Mouse (Mus musculus) neural tube, embryonic 11.5 days (tissue): Measurements from ENCODE around the gene Trim16. TPM values are rescaled to one million over a fixed set of nuclear protein-coding genes. Genes with fewer than 3 reads are reported as not detected.

ENCODE experiments used
- ATAC-seq: fragments of 200-750 bp; cut with Nextera tagmentation; 2 replicates; pipeline ENCODE4 v1.8.0; 2017; ENCODE audit warnings: moderate number of reproducible peaks, mild to moderate bottlenecking, moderate TSS enrichment, moderate library complexity; ENCODE audit not compliant: insufficient read depth, low FRiP score, low TSS enrichment
- DNase-seq: peaks from one replicate; pipeline ENCODE4 v3.0.0-alpha.2; 2015; ENCODE audit warnings: low spot score
- H3K27ac ChIP-seq: fragments of 300-500 bp; sonication (generic); 2 replicates; pipeline ENCODE4 v1.5.1; 2014; ENCODE audit warnings: low read depth, mild to moderate bottlenecking, low read length
- H3K27me3 ChIP-seq: fragments of 300-500 bp; sonication (generic); 2 replicates; pipeline ENCODE4 v1.6.1; 2014; ENCODE audit warnings: mild to moderate bottlenecking, low read length, mixed read lengths; ENCODE audit not compliant: control insufficient read depth, insufficient read depth
- H3K36me3 ChIP-seq: fragments of 300-500 bp; sonication (generic); 2 replicates; pipeline ENCODE4 v1.6.1; 2014; ENCODE audit warnings: mild to moderate bottlenecking, low read length, moderate library complexity, mixed read lengths; ENCODE audit not compliant: control insufficient read depth, insufficient read depth
- H3K4me1 ChIP-seq: fragments of 300-500 bp; sonication (generic); 2 replicates; pipeline ENCODE4 v1.6.1; 2014; ENCODE audit warnings: low read length, mixed read lengths; ENCODE audit not compliant: control insufficient read depth, insufficient read depth
- H3K4me2 ChIP-seq: fragments of 300-500 bp; sonication (generic); 2 replicates; pipeline ENCODE4 v1.6.1; 2014; ENCODE audit warnings: low read depth, mild to moderate bottlenecking, moderate library complexity
- H3K4me3 ChIP-seq: fragments of 300-500 bp; sonication (generic); 2 replicates; pipeline ENCODE4 v1.5.1; 2014; ENCODE audit warnings: low read depth, low read length
- H3K9ac ChIP-seq: fragments of 300-500 bp; sonication (generic); 2 replicates; pipeline ENCODE4 v1.6.1; 2014; ENCODE audit warnings: mild to moderate bottlenecking, low read length
- H3K9me3 ChIP-seq: fragments of 300-500 bp; sonication (generic); 2 replicates; pipeline ENCODE4 v1.6.1; 2016; ENCODE audit warnings: low read length; ENCODE audit not compliant: control insufficient read depth
- WGBS: fragments of 180-500 bp; shearing (Covaris S2); extraction: QIAGEN DNeasy Blood & Tissue Kit; methylation state at CpG from one replicate; pipeline ENCODE4 v1.1.7; 2014; 5-methylcytosine and 5-hydroxymethylcytosine counted together
- polyA plus RNA-seq: library from polyadenylated mRNA; unstranded; fragments of >200 nt; fragmentation: Nextera tagmentation; extraction: Ambion mirVana; gene quantifications from 2 replicates; pipeline ENCODE4 v1.2.1, GENCODE M21; 2014

Trim16 gene
- polyA plus RNA-seq, 1 experiment from 2014 or later, result 9.5 TPM

- Histone ChIP-seq H3K4me2 (no peak overlapping the region), H3K4me1 (peaks cover 7% of the 10 kb centered on the region; the same call in 1 of the 2 replicates), H3K27me3 (no peaks in the 10 kb centered on the region), H3K36me3 (no peaks in the 10 kb centered on the region), H3K27ac (no peak overlapping the region), H3K9ac (no peak overlapping the region), H3K9me3 (no peaks in the 10 kb centered on the region), H3K4me3 (no peak overlapping the region)
- DNase-seq, result no peak
- 84% methylated on average over 9 of the region's 9 CpGs for WGBS
- no peak for ATAC-seq
These were observed 5.4 kb downstream of the Trim16 start for GRCm38 (mm10) chr11:62825222-62826105.

- Histone ChIP-seq H3K4me2 (no peak overlapping the region), H3K4me3 (no peak overlapping the region), H3K9me3 (no peaks in the 10 kb centered on the region), H3K27ac (no peak overlapping the region), H3K9ac (no peak overlapping the region), H3K4me1 (no peaks in the 10 kb centered on the region), H3K36me3 (no peaks in the 10 kb centered on the region), H3K27me3 (no peaks in the 10 kb centered on the region)
- WGBS, result 64% methylated on average over 6 of the region's 6 CpGs
- DNase-seq, result no peak
- ATAC-seq, result no peak
These were observed 6.2 kb downstream of the Trim16 start for GRCm38 (mm10) chr11:62826106-62826733.

GRCm38 (mm10) chr11:62827135-62827534, 7.1 kb downstream of the Trim16 start:
- no peak for DNase-seq
- Histone ChIP-seq H3K36me3 (no peaks in the 10 kb centered on the region), H3K9ac (no peak overlapping the region), H3K27ac (no peak overlapping the region), H3K4me3 (no peak overlapping the region), H3K9me3 (no peaks in the 10 kb centered on the region), H3K4me2 (no peak overlapping the region), H3K27me3 (no peaks in the 10 kb centered on the region), H3K4me1 (no peaks in the 10 kb centered on the region)
- 91% methylated on average over 4 of the region's 4 CpGs for WGBS
- no peak for ATAC-seq

GRCm38 (mm10) chr11:62827911-62828310, 7.9 kb downstream of the Trim16 start:
- 82% methylated on average over 3 of the region's 3 CpGs for WGBS

GRCm38 (mm10) chr11:62830387-62830786, 10.4 kb downstream of the Trim16 start:
- 91% methylated on average over 2 of the region's 2 CpGs for WGBS

More at GRCm38 (mm10) chr11:62827911-62828310, 7.9 kb downstream of the Trim16 start:
- H3K27me3 ChIP-seq, result no peaks in the 10 kb centered on the region
- no peak overlapping the region for H3K4me2 ChIP-seq
- no peaks in the 10 kb centered on the region for H3K36me3 ChIP-seq
- H3K27ac ChIP-seq, result no peak overlapping the region
- no peaks in the 10 kb centered on the region for H3K9me3 ChIP-seq
- no peaks in the 10 kb centered on the region for H3K4me1 ChIP-seq
- no peak overlapping the region for H3K9ac ChIP-seq
- DNase-seq, result no peak
- ATAC-seq, result no peak
- no peak overlapping the region for H3K4me3 ChIP-seq

GRCm38 (mm10) chr11:62831906-62832305, 11.9 kb downstream of the Trim16 start:
- no peaks in the 10 kb centered on the region for H3K4me1 ChIP-seq
- no peak overlapping the region for H3K4me3 ChIP-seq
- DNase-seq (no peak), ATAC-seq (no peak)
- no peak overlapping the region for H3K4me2 ChIP-seq
- H3K27ac ChIP-seq, result no peak overlapping the region
- no peaks in the 10 kb centered on the region for H3K27me3 ChIP-seq
- no peaks in the 10 kb centered on the region for H3K36me3 ChIP-seq
- no peak overlapping the region for H3K9ac ChIP-seq
- H3K9me3 ChIP-seq, result no peaks in the 10 kb centered on the region

More at GRCm38 (mm10) chr11:62830387-62830786, 10.4 kb downstream of the Trim16 start:
- Histone ChIP-seq H3K9ac (no peak overlapping the region), H3K4me1 (no peaks in the 10 kb centered on the region), H3K4me3 (no peak overlapping the region), H3K36me3 (no peaks in the 10 kb centered on the region), H3K27ac (no peak overlapping the region), H3K27me3 (no peaks in the 10 kb centered on the region), H3K9me3 (no peaks in the 10 kb centered on the region), H3K4me2 (no peak overlapping the region)
- ATAC-seq (no peak), DNase-seq (no peak)

- 88% methylated on average over 5 of the region's 5 CpGs for WGBS
- DNase-seq, result no peak
- H3K27me3 ChIP-seq, result no peaks in the 10 kb centered on the region
- no peaks in the 10 kb centered on the region for H3K36me3 ChIP-seq
- peaks cover 7% of the 10 kb centered on the region for H3K4me1 ChIP-seq
- ATAC-seq, result no peak
- no peak overlapping the region for H3K27ac ChIP-seq
- no peaks in the 10 kb centered on the region for H3K9me3 ChIP-seq
- H3K4me2 ChIP-seq, result no peak overlapping the region
- no peak overlapping the region for H3K4me3 ChIP-seq
- no peak overlapping the region for H3K9ac ChIP-seq
These were observed 24.5 kb downstream of the Trim16 start for GRCm38 (mm10) chr11:62844562-62844961.

- Histone ChIP-seq H3K4me2 (no peak overlapping the region), H3K4me3 (no peak overlapping the region), H3K27ac (no peak overlapping the region), H3K4me1 (peaks cover 7% of the 10 kb centered on the region), H3K9ac (no peak overlapping the region), H3K9me3 (no peaks in the 10 kb centered on the region), H3K27me3 (no peaks in the 10 kb centered on the region), H3K36me3 (no peaks in the 10 kb centered on the region)
- 75% methylated on average over 3 of the region's 3 CpGs for WGBS
- DNase-seq (no peak), ATAC-seq (no peak)
These were observed 25.7 kb downstream of the Trim16 start for GRCm38 (mm10) chr11:62845730-62846129.
